Mouse (Mus musculus): ENCODE measurements at regions not wholly inside any gene's neighbourhood (a gene's known extent, or its start where the extent isn't known, plus 50 kb on each side); places are given as distances from the start of the nearest gene placed in this dataset.

- no peak for DNase-seq
Observed at GRCm38 (mm10) chr2:173334856-173335595, 58.7 kb upstream of the Pmepa1 start.

- DNase-seq: peak; percentile 90
Observed at GRCm38 (mm10) chr2:173335859-173336258, 59.5 kb upstream of the Pmepa1 start.

- peak; percentile 34 to 35 for DNase-seq
Observed at GRCm38 (mm10) chr2:173337666-173338065, 61.3 kb upstream of the Pmepa1 start.

GRCm38 (mm10) chr2:173338671-173339070 is 62.3 kb upstream of the Pmepa1 start:
- DNase-seq: peak; percentile 41 to 53

GRCm38 (mm10) chr2:173339211-173339610 is 62.9 kb upstream of the Pmepa1 start:
- DNase-seq: no peak

GRCm38 (mm10) chr2:173340044-173340601 is 63.8 kb upstream of the Pmepa1 start:
- DNase-seq: no peak

- no peak for DNase-seq
Observed at GRCm38 (mm10) chr2:173342605-173343260, 66.4 kb upstream of the Pmepa1 start.

- no peak for DNase-seq
Observed at GRCm38 (mm10) chr2:173343665-173344064, 67.3 kb upstream of the Pmepa1 start.

DNA sequence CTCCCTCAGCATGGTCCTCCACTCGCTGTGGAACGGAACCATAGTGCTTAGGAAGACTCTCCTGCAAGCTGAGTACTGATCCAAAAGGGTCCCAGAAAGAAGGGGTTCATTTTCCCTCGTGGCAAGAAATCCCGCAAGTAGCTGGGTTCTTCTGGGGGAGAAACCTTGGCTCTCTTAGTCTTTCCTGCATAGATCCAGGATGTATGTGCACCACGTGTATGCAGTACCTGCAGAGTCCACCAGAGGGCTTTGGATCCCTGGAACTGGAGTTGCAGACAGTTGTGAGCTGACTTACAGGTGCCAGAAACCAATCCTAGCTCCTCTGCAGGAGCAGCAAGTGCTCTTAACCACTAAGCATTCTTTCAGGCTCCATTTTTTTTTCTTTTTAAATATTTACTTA is 67.9 kb upstream of the Pmepa1 start:
- DNase-seq: no peak

DNA sequence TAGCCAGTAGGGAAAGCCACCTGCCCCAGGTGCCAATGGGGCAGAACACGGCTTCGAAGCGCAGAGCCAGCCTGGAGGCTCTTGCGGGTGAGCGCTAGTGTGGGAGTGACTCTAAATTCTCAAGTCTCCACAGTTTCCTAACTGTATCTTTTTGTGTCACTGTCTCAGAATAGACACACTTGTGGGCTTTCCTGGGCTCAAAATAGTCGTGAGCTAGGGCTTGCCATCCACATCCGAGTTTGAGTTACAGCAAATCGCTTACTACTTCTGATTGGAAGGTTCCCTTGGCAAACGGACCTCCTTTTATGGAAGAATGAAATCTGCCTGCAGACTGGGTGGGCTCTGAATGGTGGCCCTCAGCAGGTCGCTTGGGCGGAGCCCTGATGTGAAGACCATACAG is 71.0 kb upstream of the Pmepa1 start:
- DNase-seq: no peak

GRCm38 (mm10) chr2:173348757-173349156 is 72.4 kb upstream of the Pmepa1 start:
- no peak for DNase-seq

DNA sequence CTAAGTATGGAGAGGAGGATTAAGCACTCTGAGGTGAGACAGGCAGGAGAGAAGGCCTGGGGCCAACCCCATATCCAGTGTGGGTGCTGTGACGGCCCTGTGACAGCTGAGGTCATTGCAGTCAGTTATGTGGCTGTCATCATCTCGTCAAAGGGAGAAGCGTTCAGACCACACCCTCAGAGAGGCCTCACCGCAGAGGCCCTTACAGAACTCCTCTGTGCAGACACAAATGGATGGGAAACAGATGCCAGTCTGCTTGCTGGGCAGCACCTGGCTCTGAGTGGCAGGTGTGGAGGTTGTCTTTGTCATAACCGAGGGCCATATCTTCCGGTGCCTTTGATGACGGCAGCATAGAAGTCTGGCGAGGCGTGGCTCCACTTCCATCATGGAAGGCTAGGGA is 73.2 kb upstream of the Pmepa1 start:
- no peak for DNase-seq

DNA sequence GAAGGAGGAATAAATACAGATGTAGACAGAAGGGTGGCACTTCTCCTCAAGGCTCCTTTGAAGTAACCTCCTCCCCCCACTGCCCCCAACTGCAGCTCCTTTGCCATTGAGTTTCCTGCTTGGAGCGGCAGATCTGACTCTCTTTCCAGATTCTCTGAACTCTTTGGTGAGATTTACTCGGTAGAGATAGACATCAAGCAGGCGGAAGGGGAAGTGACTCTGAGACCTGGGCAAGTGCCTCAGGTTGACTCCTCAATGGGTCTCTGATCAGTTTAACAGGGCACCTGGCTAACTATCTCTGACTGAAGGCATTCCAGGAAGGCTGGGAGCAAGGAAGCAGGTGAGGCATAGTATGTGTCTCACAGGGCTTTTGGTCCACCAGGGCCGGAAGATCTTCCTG is 73.6 kb upstream of the Pmepa1 start:
- DNase-seq: no peak

GRCm38 (mm10) chr2:173350405-173350804 is 74.1 kb upstream of the Pmepa1 start:
- DNase-seq: no peak

- DNase-seq: no peak
Observed at GRCm38 (mm10) chr2:173350831-173351230, 74.5 kb upstream of the Pmepa1 start.

DNA sequence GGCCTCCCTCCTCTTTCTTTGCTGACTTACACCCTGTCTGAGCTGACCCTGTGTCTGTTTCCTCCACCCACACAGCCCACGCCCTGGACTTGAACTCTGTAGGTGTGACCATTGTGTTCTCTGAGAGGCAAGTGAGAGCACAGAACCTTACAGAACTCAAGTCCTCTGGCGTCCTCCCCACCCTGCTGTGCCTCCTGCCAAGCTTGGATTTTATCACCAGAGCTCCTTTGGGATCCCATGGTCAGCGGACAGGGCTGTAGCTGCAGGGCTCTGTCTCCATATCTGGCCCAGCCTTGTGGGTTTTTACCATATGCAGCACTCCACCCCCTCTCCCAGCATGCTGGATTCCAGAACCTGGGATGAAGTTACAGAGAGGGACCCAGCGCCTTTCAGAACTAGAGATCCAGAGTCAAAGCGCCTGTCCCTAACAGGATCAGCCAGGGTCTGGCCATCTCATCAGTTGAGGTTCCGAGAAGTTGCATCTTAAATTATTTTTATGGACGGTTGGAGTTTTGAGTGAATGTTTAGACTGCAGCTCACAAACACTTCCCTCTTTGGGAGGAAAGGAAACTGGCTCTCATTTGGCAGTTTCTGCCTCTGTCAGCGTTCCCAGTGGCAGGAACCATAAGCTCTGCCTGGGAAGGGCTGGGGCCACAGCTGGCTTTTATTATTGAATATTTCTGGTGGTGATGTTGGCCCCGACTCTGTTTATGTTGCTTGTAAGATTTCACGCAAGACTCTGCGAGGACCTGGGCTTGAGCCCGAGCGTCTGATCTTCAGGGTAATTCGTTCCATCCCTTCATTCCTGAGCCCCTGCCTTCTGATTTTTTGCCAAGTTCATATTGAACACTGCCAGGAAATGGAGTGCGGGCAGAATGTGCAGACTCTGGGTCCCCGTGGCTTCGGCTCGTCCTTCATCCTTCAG is 75.8 kb upstream of the Pmepa1 start:
- DNase-seq: peak; percentile 34 to 50

- no peak for DNase-seq
Observed at GRCm38 (mm10) chr2:173352756-173353139, 76.4 kb upstream of the Pmepa1 start.

- DNase-seq: no peak
Observed at GRCm38 (mm10) chr2:173353435-173354241, 77.3 kb upstream of the Pmepa1 start.

DNA sequence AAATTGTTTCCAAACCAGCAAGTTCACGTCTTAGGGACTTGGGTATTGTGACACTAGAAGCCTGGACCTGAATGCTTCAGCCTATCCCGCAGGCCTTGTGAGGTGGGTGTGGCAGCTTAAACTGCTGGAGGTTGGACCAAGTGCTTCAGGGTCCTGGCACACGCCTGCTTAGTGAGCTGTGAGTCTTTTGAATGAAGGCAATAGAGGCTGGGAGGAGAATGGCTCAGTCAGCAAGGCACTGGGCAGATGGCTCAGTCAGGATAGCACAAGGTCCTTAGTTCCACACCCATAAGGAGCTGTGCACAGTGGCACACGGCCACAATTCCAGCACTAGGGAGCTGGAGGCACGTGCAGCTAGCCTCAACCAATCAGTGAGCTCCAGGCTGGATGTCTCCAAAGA is 80.5 kb upstream of the Pmepa1 start:
- no peak for DNase-seq

DNA sequence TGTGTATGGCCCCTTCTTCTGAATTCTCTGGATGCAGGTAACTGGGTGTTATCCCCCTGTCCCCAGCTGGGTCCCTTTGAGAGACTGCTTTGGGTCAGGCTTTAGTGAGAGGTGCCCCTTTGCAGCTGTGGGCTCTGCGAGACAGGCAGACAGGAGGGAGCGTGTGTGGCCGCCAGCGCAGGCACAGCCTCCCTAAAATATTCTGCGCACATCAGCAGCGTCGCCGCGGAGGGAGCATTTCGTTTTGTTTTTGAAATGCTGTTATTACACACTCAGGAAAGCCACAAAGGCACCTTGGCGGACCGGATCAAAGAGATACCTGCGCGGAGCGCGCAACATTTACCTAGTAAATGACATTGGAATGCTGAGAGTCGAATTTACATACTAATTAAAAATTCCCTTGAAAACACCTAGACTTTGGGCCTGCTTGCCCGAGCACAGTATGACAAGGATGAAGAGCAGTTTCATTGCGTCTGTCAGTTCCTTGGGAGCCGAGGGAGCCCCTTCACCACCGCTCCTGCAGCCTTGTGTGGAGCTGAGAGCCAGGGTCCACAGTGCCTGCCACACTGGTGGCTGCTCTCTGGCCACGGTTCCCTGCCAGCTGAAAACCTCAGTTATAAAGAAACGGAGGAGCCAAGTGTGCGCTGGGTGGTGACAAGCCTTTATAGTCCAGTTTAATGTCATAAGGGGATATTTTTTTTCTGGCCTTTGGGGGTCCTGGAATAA is 89.3 kb upstream of the Pmepa1 start:
- no peak for DNase-seq

DNA sequence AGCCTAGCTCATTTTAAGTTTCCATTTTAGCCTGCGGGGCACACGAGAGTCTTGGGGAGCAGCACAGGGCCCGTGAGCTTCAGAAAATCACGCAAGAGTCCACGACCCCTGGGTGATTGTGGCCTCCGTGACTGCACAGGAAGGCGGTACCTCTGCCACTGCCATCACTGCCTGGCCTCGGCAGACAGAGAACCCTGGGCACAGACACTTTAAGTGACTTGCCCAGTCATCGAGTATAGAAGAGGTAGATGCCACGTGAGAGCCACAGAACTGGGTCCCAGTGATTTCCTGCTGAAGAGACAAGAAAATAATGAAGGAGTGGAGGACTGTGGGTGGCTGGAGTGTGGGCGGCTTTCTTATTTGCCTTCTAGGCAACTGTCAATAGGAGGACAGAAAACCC is 90.4 kb upstream of the Pmepa1 start:
- no peak for DNase-seq

- DNase-seq: no peak
Observed at GRCm38 (mm10) chr2:173368899-173369298, 92.6 kb upstream of the Pmepa1 start.

Measured in kidney, adult 8-10 months (tissue).